ENCODE assay signal across 7 mouse cellular contexts in the genomic region with DNA sequence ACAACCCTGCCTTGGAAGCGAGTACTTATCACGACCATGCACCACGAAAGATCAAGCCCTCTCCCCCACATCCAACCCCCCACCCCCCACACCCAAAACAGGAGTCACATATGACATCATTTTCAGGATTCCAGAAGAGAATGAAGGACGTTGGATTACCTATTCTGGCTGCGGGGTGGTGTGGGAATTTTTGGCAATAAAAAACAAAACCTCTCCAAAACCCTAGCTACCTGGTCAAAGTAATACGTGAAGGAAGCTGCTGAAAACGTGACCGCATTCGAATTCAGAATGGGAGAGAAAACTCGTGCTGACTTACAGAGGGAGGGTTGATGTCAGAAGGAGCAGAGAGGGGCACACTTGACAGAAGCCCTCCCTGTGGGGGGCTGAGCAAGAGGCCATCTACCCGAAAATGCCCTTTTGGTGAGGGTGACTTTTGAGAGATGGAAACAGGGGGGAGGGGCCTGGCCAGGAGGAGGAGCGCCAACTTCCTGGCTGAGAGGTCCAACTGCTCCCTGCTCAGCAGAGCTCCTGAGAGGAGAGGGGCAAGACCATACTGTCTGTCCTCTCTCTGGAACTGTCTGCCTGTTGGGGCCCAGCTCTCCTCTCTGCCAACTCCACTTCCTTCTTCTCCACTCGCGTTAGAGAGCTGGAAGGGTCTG. TPM values are rescaled to one million over a fixed set of nuclear protein-coding genes. Genes with fewer than 3 reads are reported as not detected.
DNase-seq lines count a peak whose midpoint lies in the region; ATAC-seq and TF ChIP-seq lines count a peak whose summit lies in the region.
"Not testable (repeated sequence)": the region's sequence is repeated elsewhere in the genome, so short reads cannot be mapped to it uniquely, and the experiment has no call there.

Gene Gm13283 (plus strand): TSS at position 510 of the 659 bp plus-strand sequence.

- not testable (repeated sequence) for H3K27ac ChIP-seq in forebrain, embryonic 14.5 days (ENCODE audit: low read depth, low read length); limb, embryonic 14.5 days (replicated peaks; ENCODE audit: low read depth, low read length); midbrain, embryonic 13.5 days
- peak within 1 kb of the TSS; percentile 76 for H3K27ac ChIP-seq in heart, embryonic 15.5 days

- peak within 1 kb of the TSS; percentile 29 for H3K4me3 ChIP-seq in forebrain, embryonic 14.5 days (ENCODE audit: low read depth, low read length)
- H3K4me3 ChIP-seq in heart, embryonic 15.5 days, result peak within 1 kb of the TSS; percentile 42
- H3K4me3 ChIP-seq in limb, embryonic 14.5 days (replicated peaks; ENCODE audit: low read length), result peak within 1 kb of the TSS; percentile 31
- peak within 1 kb of the TSS; percentile 32 for H3K4me3 ChIP-seq in midbrain, embryonic 13.5 days (replicated peaks)

- H3K4me2 ChIP-seq in forebrain, embryonic 14.5 days (ENCODE audit: low read length), result peak within 1 kb of the TSS; percentile 52
- H3K4me2 ChIP-seq in heart, embryonic 15.5 days, result peak within 1 kb of the TSS; percentile 55
- peak within 1 kb of the TSS; percentile 37; the same call in 1 of the 2 replicates for H3K4me2 ChIP-seq in limb, embryonic 14.5 days (replicated peaks; ENCODE audit: low read depth, low read length, severe bottlenecking)
- H3K4me2 ChIP-seq in midbrain, embryonic 13.5 days (replicated peaks), result peak within 1 kb of the TSS; percentile 60

- TF ChIP-seq POLR2A in limb, embryonic 14.5 days (IDR thresholded peaks at IDR 0.05; ENCODE audit: borderline replicate concordance, extremely low read depth, insufficient read depth, insufficient read length), result not testable (repeated sequence)

- H3K9me3 ChIP-seq in forebrain, embryonic 14.5 days (replicated peaks; ENCODE audit: control insufficient read depth, low read length); heart, embryonic 15.5 days (replicated peaks); limb, embryonic 14.5 days (ENCODE audit: control insufficient read depth, low read length); midbrain, embryonic 13.5 days: not testable (repeated sequence)

- not testable (repeated sequence) for H3K4me1 ChIP-seq in forebrain, embryonic 14.5 days (ENCODE audit: control insufficient read depth, insufficient read depth, low read length); heart, embryonic 15.5 days (replicated peaks); limb, embryonic 14.5 days (ENCODE audit: control insufficient read depth, insufficient read depth, low read length); midbrain, embryonic 13.5 days (replicated peaks)

- DNase-seq in cerebellum, adult 11 months, result peak; percentile 60
- not testable (repeated sequence) for DNase-seq in forebrain, embryonic 14.5 days (ENCODE audit: low spot score); limb, embryonic 14.5 days (ENCODE audit: low spot score)
- DNase-seq in kidney, adult 9 months, result peak; percentile 51
- peak; percentile 23 to 41 for DNase-seq in spleen, postnatal 36 days (ENCODE audit: low spot score in 2 of 2)

- 37% methylated on average over 7 of the region's 14 CpGs for WGBS in forebrain, embryonic 14.5 days
- 18% methylated on average over 11 of the region's 14 CpGs for WGBS in heart, embryonic 15.5 days
- 28% methylated on average over 7 of the region's 14 CpGs for WGBS in limb, embryonic 14.5 days
- WGBS in midbrain, embryonic 13.5 days, result 23% methylated on average over 7 of the region's 14 CpGs

- not testable (repeated sequence) for H3K27me3 ChIP-seq in forebrain, embryonic 14.5 days (replicated peaks; ENCODE audit: control insufficient read depth, insufficient read depth, low read length); heart, embryonic 15.5 days; limb, embryonic 14.5 days (ENCODE audit: control insufficient read depth, insufficient read depth, low read length); midbrain, embryonic 13.5 days

- H3K36me3 ChIP-seq in forebrain, embryonic 14.5 days (ENCODE audit: control insufficient read depth, insufficient read depth, low read length); heart, embryonic 15.5 days; limb, embryonic 14.5 days (ENCODE audit: control insufficient read depth, insufficient read depth, low read length); midbrain, embryonic 13.5 days: not testable (repeated sequence)

- H3K9ac ChIP-seq in forebrain, embryonic 14.5 days (ENCODE audit: low read length); limb, embryonic 14.5 days (ENCODE audit: low read depth, low read length, severe bottlenecking); midbrain, embryonic 13.5 days (replicated peaks): not testable (repeated sequence)
- peak within 1 kb of the TSS; percentile 43; the same call in 1 of the 2 replicates for H3K9ac ChIP-seq in heart, embryonic 15.5 days

- not testable (repeated sequence) for ATAC-seq in forebrain, embryonic 14.5 days; heart, embryonic 15.5 days (replicated peaks; ENCODE audit: insufficient number of reproducible peaks, insufficient read depth, low FRiP score, low read depth); limb, embryonic 14.5 days (ENCODE audit: low FRiP score, low read depth); midbrain, embryonic 13.5 days

RNA-seq across cellular contexts. Expression of gene Gm13283, which starts in this region (rescaled TPM):
- not detected in 2 replicates for polyA plus RNA-seq in forebrain, embryonic 14.5 days (2014; fragmentation: Nextera tagmentation; extraction: Ambion mirVana)
- polyA plus RNA-seq in heart, embryonic 15.5 days (2015; fragmentation: Nextera tagmentation; extraction: Ambion mirVana), result 0.11 and 0.23 TPM in 2 replicates
- 0.13 and 0.24 TPM in 2 replicates for polyA plus RNA-seq in limb, embryonic 14.5 days (2012; rRNA removed)
- polyA plus RNA-seq in limb, embryonic 14.5 days (2014; fragmentation: Nextera tagmentation; extraction: Ambion mirVana), result 0.21 TPM in 1 of 2 replicates, not detected in the other
- not detected in 2 replicates for polyA plus RNA-seq in midbrain, embryonic 13.5 days (2015; fragmentation: Nextera tagmentation; extraction: Ambion mirVana)
